Mouse (Mus musculus) Patski (cell line): ENCODE measurements around the gene Sppl2b. TPM values are rescaled to one million over a fixed set of nuclear protein-coding genes. Genes with fewer than 3 reads are reported as not detected.

Experiments used
- ATAC-seq: fragments of 100-300 bp; one replicate; pipeline ENCODE4 v1.8.0; 2021
- CTCF ChIA-PET: fragments of 350-600 bp; sonication (Branson Sonifier 250); formaldehyde crosslinking; loops from one replicate; lab custom pipeline; 2022; ENCODE audit warnings: inconsistent platforms; lab: Charles Lee
- POLR2A ChIA-PET: fragments of 350-600 bp; sonication (Branson Sonifier 250); formaldehyde crosslinking; loops from one replicate; lab custom pipeline; 2022; ENCODE audit warnings: antibody characterized with exemption, inconsistent platforms; lab: Charles Lee
- DNase-seq: peaks from one replicate; pipeline ENCODE4 v3.0.0-alpha.2; 2011; ENCODE audit warnings: low read depth, low spot score
- H3K27me3 ChIP-seq: fragments of 371-371 bp; one replicate; pipeline ENCODE4 v1.5.1; 2021
- CTCF ChIP-seq: fragments of 100-300 bp; IDR thresholded peaks from one replicate; pipeline ENCODE4 v1.5.1; 2021
- in situ Hi-C: fragments of 300-500 bp; cut with MboI; formaldehyde crosslinking; loops from 3 replicates; pipeline ENCODE4 v1.11.1; 2018; ENCODE audit warnings: low pct_unique_long_range_greater_than_20kb, mixed read lengths
- polyA plus RNA-seq: library from polyadenylated mRNA; unstranded; gene quantifications from one replicate; pipeline ENCODE4 v1.2.3, GENCODE M21; 2021

Gene Sppl2b
- polyA plus RNA-seq, 1 experiment from 2014 or later, result 36.8 TPM

DNA sequence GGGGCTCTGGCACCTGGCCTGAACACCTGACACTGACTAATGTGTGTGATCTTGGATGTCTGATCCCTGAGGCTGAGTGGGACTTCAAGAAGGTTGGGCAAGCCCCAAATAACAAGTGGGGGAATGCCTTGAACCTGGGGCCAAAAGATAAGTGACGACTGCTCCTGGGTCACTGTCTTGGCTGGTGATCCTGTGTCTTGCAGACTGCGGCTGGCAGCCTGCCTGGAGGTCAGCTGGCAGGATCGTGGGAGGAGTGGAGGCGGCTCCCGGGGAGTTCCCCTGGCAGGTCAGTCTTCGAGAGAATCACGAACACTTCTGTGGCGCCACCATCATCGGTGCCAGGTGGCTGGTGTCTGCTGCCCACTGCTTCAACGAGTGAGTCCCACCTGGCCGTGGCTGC lies 32.1 kb downstream of the Sppl2b start:
- in situ Hi-C loops, result no loop called here
- H3K27me3 ChIP-seq, result peaks cover 7% of the 10 kb centered on the region
- ATAC-seq (no peak), DNase-seq (no peak)
- no peak for TF ChIP-seq CTCF
- ChIA-PET CTCF (no interaction called here), POLR2A (interaction anchor here (1.0 kb wide), 1 partner anchor 16 kb away, joined by 3 read pairs; the partner anchor contains the start of gene Tmprss9)

DNA sequence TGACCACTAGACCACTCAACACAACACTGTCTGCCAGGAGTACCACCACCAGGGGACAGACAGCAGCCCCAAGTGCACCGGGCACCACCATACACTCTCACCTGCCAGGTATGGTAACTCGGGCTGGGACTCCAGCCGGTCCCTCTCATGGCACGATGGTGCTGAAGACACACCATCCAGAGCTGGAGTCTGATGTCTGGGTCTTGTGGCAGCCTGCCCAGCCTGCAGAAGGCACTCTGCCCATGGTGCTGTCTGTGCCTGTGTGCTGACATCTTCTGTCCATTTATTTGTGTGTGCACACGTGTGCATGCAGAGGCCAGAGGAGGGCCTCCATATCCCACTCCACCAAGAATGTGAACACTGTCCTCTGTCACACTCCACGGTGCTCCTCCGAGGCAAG lies 40.0 kb downstream of the Sppl2b start:
- in situ Hi-C loops, result no loop called here
- ATAC-seq (no peak), DNase-seq (no peak)
- ChIA-PET CTCF (interaction anchor here (1.0 kb wide), 1 partner anchor 14 kb away, joined by 4 read pairs; no protein-coding TSS in a partner anchor), POLR2A (interaction anchor here (1.4 kb wide), 1 partner anchor 66 kb away, joined by 3 read pairs; no protein-coding TSS in a partner anchor)
- H3K27me3 ChIP-seq, result peaks cover 2% of the 10 kb centered on the region
- TF ChIP-seq CTCF, result no peak

DNA sequence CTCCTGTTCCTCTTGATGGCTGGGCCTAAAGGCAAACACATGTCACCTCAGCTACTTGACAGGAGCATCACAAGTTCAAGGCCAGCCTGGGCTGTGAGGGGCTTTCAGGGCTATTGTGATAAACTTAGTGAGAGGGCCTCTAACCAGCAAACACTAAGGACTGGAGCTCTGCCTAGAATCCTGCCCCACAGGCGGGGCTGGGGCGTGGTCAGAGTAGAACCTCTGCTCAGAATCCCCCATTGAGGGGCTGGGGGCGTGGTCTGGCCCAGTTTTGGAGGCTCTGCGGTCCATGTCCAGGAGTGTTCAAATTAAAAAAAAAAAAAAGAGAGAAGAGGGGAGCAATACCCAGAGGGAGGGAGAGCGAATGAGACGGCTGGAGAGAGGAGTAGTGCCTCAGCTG lies 40.6 kb downstream of the Sppl2b start:
- ChIA-PET CTCF (interaction anchor here (1.0 to 1.3 kb wide), 2 partner anchors 15 to 16 kb away, joined by 3 to 4 read pairs; no protein-coding TSS in a partner anchor), POLR2A (interaction anchor here (1.4 kb wide), 1 partner anchor 67 kb away, joined by 3 read pairs; no protein-coding TSS in a partner anchor)
- DNase-seq (no peak), ATAC-seq (no peak)
- in situ Hi-C loops, result no loop called here
- TF ChIP-seq CTCF, result no peak
- no peaks in the 10 kb centered on the region for H3K27me3 ChIP-seq

DNA sequence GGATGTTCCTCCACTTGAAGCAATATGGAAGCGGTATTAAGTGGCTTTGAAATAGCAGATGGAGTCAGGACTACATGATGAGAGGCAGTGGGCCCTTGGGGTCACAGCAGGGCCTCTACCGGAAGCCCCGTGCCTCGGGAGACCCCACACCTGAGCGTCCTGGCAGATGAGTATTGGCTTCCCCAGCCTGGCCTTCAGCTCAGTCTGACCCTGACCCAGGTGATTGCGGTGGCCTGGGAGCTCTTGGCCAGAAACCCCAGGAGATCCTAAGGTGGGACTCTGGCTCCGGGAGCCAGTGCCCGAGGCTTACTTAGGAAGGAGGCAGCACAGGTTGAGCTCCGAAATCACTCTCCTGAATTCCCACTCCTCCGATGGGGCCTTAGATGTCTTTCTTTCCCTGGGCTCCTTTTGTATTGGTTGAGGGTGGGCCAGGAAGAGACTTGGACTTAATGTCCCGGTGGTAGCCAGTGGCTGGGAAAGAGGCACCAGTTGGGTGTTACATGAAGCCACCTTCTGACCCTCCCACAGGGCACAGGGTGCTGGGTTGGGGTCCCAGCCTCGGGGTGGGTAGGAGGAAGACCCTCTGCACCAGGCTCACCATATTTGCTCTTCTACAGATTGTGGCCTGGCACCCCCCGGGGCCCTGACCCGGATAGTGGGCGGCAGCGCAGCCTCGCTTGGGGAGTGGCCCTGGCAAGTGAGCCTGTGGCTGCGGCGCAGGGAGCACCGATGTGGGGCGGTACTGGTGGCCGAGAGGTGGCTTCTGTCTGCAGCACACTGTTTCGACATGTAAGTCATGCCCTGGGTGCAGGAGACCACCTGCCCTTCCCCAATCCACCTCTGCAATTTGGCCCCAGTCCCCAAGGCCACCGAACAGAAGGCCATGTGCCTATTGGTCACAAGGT lies 41.8 kb downstream of the Sppl2b start:
- ATAC-seq, result no peak
- in situ Hi-C loops, result no loop called here
- CTCF ChIA-PET, result interaction anchor here (1.3 kb wide), 1 partner anchor 17 kb away, joined by 3 read pairs; no protein-coding TSS in a partner anchor

DNA sequence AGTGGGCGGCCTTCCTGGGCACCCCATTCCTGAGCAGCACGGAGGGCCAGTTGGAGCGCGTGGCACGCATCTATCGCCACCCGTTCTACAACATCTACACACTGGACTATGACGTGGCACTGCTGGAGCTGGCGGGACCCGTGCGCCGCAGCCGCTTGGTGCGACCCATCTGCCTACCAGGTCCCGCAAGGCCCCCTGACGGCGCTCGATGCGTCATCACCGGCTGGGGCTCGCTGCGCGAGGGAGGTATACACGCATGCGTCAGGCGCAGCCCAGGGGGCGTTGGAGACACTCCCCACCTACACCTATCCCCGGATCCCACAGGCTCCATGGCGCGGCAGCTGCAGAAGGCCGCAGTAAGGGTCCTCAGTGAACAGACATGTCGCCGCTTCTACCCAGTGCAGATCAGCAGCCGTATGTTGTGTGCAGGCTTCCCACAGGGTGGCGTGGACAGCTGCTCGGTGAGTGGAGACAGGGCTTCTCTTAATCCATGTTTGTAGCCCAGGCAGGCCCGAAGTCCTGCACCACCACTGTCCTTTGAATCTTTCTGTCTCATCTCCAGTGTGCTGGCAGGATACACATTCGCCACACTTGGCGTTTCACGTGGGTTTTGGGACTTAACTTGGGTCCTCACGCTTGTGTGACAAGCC lies 42.9 kb downstream of the Sppl2b start:
- POLR2A ChIA-PET, result no interaction called here
- no peak for DNase-seq
- in situ Hi-C loops, result no loop called here
- ATAC-seq, result no peak
- H3K27me3 ChIP-seq, result no peaks in the 10 kb centered on the region
- no peak for TF ChIP-seq CTCF
- CTCF ChIA-PET, result interaction anchor here (1.0 kb wide), 1 partner anchor 16 kb away, joined by 3 read pairs; no protein-coding TSS in a partner anchor

More for the DNA sequence above, 41.8 kb downstream of the Sppl2b start:
- no peaks in the 10 kb centered on the region for H3K27me3 ChIP-seq
- DNase-seq, result no peak
- TF ChIP-seq CTCF, result no peak
- POLR2A ChIA-PET, result interaction anchor here (1.4 kb wide), 1 partner anchor 68 kb away, joined by 3 read pairs; no protein-coding TSS in a partner anchor

DNA sequence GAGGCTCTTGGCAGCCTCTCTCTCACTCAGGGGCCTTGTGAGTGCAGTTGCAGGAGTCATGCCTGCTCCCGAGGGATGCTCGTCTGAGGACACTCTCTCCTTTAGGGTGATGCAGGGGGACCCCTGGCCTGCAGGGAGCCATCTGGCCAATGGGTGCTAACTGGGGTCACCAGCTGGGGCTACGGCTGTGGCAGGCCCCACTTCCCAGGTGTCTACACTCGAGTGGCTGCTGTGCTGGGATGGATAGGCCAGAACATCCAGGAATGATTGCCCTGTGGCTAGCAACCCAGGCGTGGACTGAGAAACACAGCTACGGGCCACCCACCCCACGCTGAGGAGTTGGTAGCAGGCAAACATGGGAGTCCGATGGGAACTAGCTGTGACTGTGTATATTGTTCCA lies 44.0 kb downstream of the Sppl2b start:
- POLR2A ChIA-PET, result no interaction called here
- in situ Hi-C loops, result no loop called here
- H3K27me3 ChIP-seq, result no peaks in the 10 kb centered on the region
- TF ChIP-seq CTCF, result no peak
- DNase-seq (no peak), ATAC-seq (no peak)
- CTCF ChIA-PET, result no interaction called here

DNA sequence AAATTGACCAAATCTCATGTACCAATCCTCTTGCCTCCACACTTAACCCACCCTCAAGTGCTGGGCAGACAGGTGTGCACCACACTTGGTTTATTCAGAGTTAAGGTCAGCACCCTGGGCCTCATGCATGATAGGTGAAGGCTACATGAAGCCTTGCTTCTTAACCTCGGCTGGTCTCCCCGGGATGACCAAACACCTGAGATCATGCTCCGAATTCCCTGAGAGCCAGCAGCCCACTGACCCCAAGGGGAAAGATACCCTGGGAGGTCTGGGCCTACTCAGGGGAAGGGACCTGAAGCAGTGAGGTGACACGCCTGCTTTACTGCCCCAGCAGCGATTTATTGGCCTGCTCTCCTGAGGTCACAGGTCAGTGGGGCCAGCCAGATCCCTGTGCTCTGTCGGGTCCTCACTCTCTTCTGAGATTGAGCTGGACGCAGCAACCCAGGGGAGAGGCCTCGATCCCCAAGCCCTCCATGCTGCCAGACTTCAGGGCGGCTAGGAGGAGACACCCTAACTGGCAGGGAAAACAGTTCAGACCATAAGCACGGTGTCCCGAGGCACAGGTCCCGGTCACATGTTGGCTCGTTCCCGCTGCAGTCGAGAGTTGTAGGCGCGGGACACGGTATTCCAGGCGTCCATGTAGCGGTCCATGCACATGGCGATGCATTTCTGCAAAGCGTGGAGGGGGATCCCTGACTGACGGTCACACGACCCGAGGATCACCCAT lies 44.7 kb downstream of the Sppl2b start:
- DNase-seq, result peak; percentile 17
- no peak for TF ChIP-seq CTCF
- in situ Hi-C loops, result no loop called here
- no peak for ATAC-seq
- no peaks in the 10 kb centered on the region for H3K27me3 ChIP-seq
- ChIA-PET CTCF (interaction anchor here (1.4 kb wide), 1 partner anchor 19 kb away, joined by 3 read pairs; no protein-coding TSS in a partner anchor), POLR2A (interaction anchor here (1.5 kb wide), 1 partner anchor 18 kb away, joined by 6 read pairs; the partner anchor contains the start of gene Lmnb2)

DNA sequence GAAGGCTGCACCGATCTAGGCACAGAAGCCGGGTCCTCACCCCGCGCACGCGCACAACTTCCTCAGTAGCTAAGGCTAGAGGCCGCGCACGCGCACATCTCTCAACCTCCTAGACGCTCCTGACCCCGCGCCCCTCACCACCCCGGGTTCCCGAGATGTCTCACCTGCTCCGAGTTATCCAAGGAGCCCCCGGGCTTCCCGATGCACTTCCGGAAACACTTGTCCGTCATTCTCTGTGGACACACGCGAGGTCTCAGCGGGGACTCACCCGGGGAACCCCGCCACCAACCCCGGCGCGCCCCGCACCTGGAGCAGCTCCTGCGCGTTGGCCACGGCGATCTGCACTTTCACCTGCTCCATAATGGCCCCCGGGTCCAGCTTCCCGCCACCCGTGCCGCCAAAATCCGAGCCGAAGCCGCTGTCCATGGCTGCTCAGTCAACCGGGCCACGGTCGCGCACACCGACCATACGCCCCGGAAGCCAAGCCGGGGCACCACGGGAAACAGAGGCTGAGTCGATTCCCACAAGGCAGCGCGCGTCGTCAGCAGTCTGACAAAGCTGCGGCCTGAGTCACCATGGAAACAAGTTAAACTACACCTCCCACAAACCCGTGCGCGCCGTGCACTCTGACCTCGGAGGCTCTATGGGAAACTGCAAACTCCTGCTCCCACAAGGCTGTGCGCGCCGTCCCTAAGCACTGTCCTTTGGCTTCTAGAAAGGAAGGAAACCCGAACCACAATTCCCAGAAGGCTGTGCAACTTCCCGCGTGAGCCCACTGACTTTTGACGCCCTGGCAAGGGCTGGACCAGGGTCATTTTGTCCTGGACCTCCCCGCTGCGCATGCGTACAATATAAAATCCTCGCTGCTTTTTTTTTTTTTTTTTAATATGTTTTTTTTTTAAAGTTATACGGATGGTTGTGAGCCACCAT lies 45.5 kb downstream of the Sppl2b start, which contains the start of gene Timm13:
Timm13 (minus strand) TSS at position 652 of the 930 bp plus-strand sequence.
- no peaks in the 10 kb centered on the region for H3K27me3 ChIP-seq
- DNase-seq, result peak; percentile 98
- no peak for TF ChIP-seq CTCF
- ATAC-seq, result peak; percentile 75
- POLR2A ChIA-PET, result interaction anchor here (1.5 kb wide), 1 partner anchor 17 kb away, joined by 6 read pairs; the partner anchor contains the start of gene Lmnb2
- CTCF ChIA-PET, result interaction anchor here (1.4 kb wide), 1 partner anchor 20 kb away, joined by 3 read pairs; no protein-coding TSS in a partner anchor
- in situ Hi-C loops, result no loop called here
